Mouse (Mus musculus) hindbrain, embryonic 14.5 days (tissue): ENCODE data around the gene Slc27a1. TPM values are rescaled to one million over a fixed set of nuclear protein-coding genes. Genes with fewer than 3 reads are reported as not detected.

Source experiments
- ATAC-seq: fragments of 200-750 bp; cut with Nextera tagmentation; 2 replicates; pipeline ENCODE4 v1.8.0; 2017; ENCODE audit warnings: moderate number of reproducible peaks, mild to moderate bottlenecking, moderate TSS enrichment, moderate library complexity; ENCODE audit not compliant: low FRiP score
- DNase-seq: peaks from one replicate; pipeline ENCODE4 v3.0.0-alpha.2; 2015; ENCODE audit warnings: low spot score
- H3K27ac ChIP-seq: fragments of 300-500 bp; sonication (generic); 2 replicates; pipeline ENCODE4 v1.5.1; 2014; ENCODE audit warnings: mild to moderate bottlenecking, moderate library complexity
- H3K27me3 ChIP-seq: fragments of 300-500 bp; sonication (generic); 2 replicates; pipeline ENCODE4 v1.6.1; 2014; ENCODE audit warnings: mild to moderate bottlenecking, low read length, mixed read lengths; ENCODE audit not compliant: control insufficient read depth, insufficient read depth
- H3K36me3 ChIP-seq: fragments of 300-500 bp; sonication (generic); replicated peaks from 2 replicates; pipeline ENCODE4 v1.6.1; 2014; ENCODE audit not compliant: control insufficient read depth, insufficient read depth
- H3K4me1 ChIP-seq: fragments of 300-500 bp; sonication (generic); replicated peaks from 2 replicates; pipeline ENCODE4 v1.6.1; 2014; ENCODE audit warnings: antibody characterized with exemption, low read length, mixed read lengths; ENCODE audit not compliant: control insufficient read depth, insufficient read depth
- H3K4me2 ChIP-seq: fragments of 300-500 bp; sonication (generic); replicated peaks from 2 replicates; pipeline ENCODE4 v1.6.1; 2014; ENCODE audit warnings: mild to moderate bottlenecking, moderate library complexity
- H3K4me3 ChIP-seq: fragments of 300-500 bp; sonication (generic); replicated peaks from 2 replicates; pipeline ENCODE4 v1.5.1; 2014; ENCODE audit warnings: mild to moderate bottlenecking, low read length
- H3K9ac ChIP-seq: fragments of 300-500 bp; sonication (generic); 2 replicates; pipeline ENCODE4 v1.6.1; 2014
- H3K9me3 ChIP-seq: fragments of 300-500 bp; sonication (generic); 2 replicates; pipeline ENCODE4 v1.6.1; 2016; ENCODE audit warnings: low read length; ENCODE audit not compliant: control insufficient read depth
- WGBS: fragments of 180-500 bp; shearing (Covaris S2); extraction: QIAGEN DNeasy Blood & Tissue Kit; methylation state at CpG from one replicate; pipeline ENCODE4 v1.1.7; 2014; 5-methylcytosine and 5-hydroxymethylcytosine counted together
- polyA plus RNA-seq: library from polyadenylated mRNA; unstranded; fragments of >200 nt; fragmentation: Nextera tagmentation; extraction: Ambion mirVana; gene quantifications from 2 replicates; pipeline ENCODE4 v1.2.1, GENCODE M21; 2014

Gene Slc27a1
- polyA plus RNA-seq, 1 experiment from 2014 or later = 57.3 TPM

DNA sequence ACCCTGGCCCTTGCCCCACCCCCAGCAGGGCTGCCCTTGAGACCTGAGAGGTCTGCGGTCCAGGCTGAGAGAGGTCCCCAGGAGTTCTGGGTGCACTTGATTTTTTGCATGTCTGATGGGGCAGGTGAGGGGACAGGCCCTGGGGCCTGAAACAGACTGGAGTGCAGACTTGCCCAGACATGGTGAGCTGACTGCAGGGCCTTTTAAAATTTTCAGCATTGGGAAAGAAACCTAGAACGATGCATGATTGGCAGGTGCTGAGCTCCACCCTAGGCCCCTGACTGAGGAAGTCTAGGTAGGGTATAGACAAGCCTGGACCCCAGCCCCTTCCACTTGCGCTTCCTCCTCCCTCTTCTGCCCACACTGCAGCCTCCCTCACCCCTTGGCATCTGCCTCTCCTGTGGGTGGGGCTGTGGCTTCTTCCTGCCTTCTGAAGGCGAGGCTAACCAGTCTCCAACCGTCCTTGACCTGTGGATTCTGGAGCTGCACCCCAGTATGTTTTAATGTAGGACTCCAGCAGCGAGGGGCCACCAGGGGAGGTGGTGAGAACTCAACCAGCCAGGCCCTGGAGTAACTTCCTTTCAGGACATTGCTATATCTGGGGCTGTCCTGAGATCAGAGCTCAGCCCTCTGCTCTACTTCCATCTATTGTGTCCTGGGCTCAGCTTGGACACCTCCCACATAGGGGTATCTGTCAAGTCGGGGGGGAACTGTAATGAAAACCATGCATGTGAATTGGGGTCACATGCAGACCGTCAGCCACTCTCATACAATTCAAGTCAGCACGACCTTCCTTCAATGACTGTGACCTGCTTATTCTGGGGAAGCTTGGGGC lies 58.8 kb downstream of the Slc27a1 start:
- H3K4me2 ChIP-seq = no peak overlapping the region
- peaks cover 16% of the 10 kb centered on the region for H3K4me1 ChIP-seq
- no peak overlapping the region for H3K4me3 ChIP-seq
- no peak overlapping the region for H3K9ac ChIP-seq
- WGBS = 53% methylated on average over 9 of the region's 9 CpGs
- peaks cover 9% of the 10 kb centered on the region; the same call in 1 of the 2 replicates for H3K27me3 ChIP-seq
- H3K27ac ChIP-seq = no peak overlapping the region
- no peaks in the 10 kb centered on the region for H3K9me3 ChIP-seq
- no peak for DNase-seq
- peaks cover 29% of the 10 kb centered on the region for H3K36me3 ChIP-seq
- no peak for ATAC-seq

DNA sequence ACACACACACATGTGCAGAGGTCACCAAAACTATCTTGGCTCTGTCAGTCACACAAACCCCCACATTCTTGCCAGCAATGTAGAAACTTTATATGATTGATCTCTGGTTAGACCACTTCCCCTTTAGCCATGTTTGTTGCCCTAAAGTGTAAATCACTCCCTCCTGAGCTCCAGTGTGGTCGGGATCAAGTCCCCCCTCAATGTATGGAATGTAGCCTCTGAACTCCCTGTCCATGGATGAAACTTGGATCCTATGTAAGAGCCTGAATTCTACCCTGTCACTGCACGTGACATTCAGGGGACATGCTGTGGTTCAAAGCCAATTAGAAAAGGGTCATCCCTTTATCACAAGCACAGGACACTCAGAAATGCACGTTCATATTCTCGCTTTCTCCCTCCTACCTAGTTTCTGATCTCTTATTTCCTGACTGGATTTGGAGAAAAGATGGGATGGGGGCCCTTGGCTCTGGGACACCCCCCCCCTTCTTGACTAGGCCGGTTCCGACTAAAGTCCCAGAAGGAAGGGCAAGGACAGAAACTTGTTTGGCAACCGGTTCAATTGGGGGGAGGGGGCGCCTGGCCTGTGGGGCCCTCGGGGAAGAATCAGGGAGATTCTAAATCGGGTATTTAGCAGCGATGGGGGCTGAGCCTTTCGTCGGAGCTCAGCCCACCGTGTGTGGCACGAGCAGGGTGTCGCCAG lies 59.9 kb downstream of the Slc27a1 start:
- Histone ChIP-seq H3K4me2 (peak overlapping the region; percentile 88), H3K36me3 (peaks cover 25% of the 10 kb centered on the region), H3K9me3 (0 out of 2 replicates have a peak, but pooled peaks cover 3% of the 10 kb centered on the region), H3K27me3 (peaks cover 9% of the 10 kb centered on the region), H3K9ac (peak overlapping the region; percentile 68), H3K4me1 (peaks cover 16% of the 10 kb centered on the region), H3K4me3 (peak overlapping the region; percentile 43), H3K27ac (peak overlapping the region; percentile 68)
- 9% methylated on average over 16 of the region's 16 CpGs for WGBS
- no peak for DNase-seq
- no peak for ATAC-seq

DNA sequence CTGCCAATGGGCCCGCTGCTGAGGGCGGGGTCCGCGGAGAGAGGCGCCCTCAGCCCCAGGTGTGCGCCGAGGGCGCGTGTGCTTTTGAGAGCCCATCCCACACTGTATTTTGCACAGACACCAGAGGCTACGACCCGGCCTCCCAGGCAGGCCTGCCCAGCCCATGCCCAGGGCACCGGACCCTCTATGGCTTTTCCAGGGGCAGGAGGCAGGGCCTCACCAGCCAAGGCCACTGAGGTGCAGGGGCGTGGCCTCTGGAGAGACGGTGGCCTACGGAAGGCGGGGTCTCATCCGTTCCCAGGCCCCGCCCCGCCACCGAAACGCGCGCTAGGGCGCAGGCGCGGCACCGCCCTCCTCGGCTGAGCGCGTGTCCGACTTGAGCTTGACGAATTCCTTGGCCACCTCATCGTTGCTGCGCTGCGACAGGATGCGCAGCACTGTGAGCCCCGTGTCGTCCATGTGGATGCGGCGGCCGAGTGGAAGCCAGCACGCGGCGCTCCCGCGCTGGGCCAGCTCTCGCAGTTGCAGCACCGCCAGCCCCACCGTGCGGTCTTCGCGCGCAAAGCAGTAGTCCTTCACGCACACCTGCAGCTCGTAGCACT lies 60.5 kb downstream of the Slc27a1 start:
- peaks cover 16% of the 10 kb centered on the region for H3K4me1 ChIP-seq

DNA sequence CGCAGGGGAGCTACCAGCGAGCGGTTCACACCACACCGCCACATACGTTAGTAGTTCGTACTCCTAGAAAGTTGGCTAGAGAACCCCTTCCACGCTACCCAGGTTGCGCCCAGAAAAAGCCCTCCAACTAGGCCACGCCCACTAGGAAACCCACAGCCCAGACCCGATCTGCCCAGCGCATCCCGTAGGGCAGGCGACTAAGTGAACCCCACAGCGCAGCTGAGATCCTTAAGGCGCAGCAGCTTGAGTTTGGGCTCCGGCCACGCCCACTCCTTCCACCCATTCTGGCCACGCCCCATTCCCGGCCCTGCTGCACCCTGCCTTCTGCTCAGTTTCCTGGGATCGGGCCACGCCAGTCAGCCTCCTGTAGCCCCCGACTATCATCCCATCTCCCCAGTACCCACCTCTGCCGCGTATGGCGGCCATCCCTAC lies 61.1 kb downstream of the Slc27a1 start:
- Histone ChIP-seq H3K27me3 (peaks cover 16% of the 10 kb centered on the region), H3K9ac (peak overlapping the region; percentile 68), H3K36me3 (peaks cover 12% of the 10 kb centered on the region), H3K4me2 (peak overlapping the region; percentile 88), H3K27ac (peak overlapping the region; percentile 68), H3K9me3 (0 out of 2 replicates have a peak, but pooled peaks cover 3% of the 10 kb centered on the region), H3K4me1 (peaks cover 21% of the 10 kb centered on the region), H3K4me3 (peak overlapping the region; percentile 43)
- DNase-seq = no peak
- 3% methylated on average over 25 of the region's 25 CpGs for WGBS
- ATAC-seq = peak; percentile 35

More for the DNA sequence above, 60.5 kb downstream of the Slc27a1 start:
- ATAC-seq = peak; percentile 89
- WGBS = under 1% methylated on average over 55 of the region's 55 CpGs
- Histone ChIP-seq H3K9ac (peak overlapping the region; percentile 68), H3K4me3 (peak overlapping the region; percentile 43), H3K27ac (peak overlapping the region; percentile 68), H3K27me3 (peaks cover 16% of the 10 kb centered on the region), H3K9me3 (0 out of 2 replicates have a peak, but pooled peaks cover 3% of the 10 kb centered on the region), H3K36me3 (peaks cover 18% of the 10 kb centered on the region), H3K4me2 (peak overlapping the region; percentile 88)
- peak; percentile 90 for DNase-seq

DNA sequence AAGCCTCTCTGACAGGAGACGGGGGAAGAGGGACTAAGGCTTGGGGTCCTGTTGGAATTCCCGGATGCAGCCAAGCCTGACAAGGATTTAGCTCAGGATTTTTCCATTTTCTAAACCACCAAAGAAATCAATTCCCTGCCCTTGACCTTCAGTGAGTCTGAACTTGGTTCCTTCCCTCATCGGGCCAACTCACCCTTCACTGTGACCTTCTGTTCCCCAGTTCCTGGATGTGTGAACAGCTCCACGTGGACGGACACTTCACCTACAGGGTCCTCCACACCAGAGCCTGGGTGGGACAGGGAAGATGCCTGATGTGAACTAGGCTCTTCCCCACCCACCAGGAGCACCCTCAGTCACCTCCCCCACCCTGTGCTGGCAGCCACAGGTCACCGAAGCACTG lies 62.1 kb downstream of the Slc27a1 start:
- Histone ChIP-seq H3K9ac (no peak overlapping the region), H3K27me3 (peaks cover 16% of the 10 kb centered on the region), H3K27ac (no peak overlapping the region), H3K36me3 (peaks cover 10% of the 10 kb centered on the region), H3K9me3 (0 out of 2 replicates have a peak, but pooled peaks cover 3% of the 10 kb centered on the region), H3K4me1 (peaks cover 21% of the 10 kb centered on the region), H3K4me3 (no peak overlapping the region), H3K4me2 (no peak overlapping the region)
- DNase-seq (no peak), ATAC-seq (no peak)
- WGBS = 89% methylated on average over 6 of the region's 6 CpGs

DNA sequence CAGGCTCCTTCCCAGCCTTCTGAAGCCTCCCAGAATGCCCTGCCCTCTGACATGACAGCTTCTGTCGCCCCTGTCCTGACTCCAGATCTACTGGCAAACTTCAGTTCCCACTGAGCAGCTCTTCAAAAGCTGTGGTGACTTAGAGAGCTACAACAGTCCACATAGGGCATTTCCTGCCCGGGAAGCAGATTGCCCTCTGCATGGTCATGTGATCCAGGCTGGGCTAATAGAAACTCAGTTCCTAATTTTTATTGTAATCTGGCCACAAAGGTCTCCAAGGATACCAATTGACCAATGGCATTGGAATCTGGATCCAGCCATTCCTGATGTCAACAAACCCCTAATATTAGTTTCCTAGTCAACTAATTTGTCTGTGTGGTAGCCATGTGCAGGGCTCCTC lies 63.2 kb downstream of the Slc27a1 start:
- Histone ChIP-seq H3K4me1 (peaks cover 21% of the 10 kb centered on the region), H3K27me3 (peaks cover 16% of the 10 kb centered on the region), H3K27ac (no peak overlapping the region), H3K4me3 (no peak overlapping the region), H3K4me2 (no peak overlapping the region), H3K9ac (no peak overlapping the region), H3K36me3 (peaks cover 14% of the 10 kb centered on the region), H3K9me3 (0 out of 2 replicates have a peak, but pooled peaks cover 3% of the 10 kb centered on the region)
- ATAC-seq = no peak
- DNase-seq = no peak
- WGBS = 71% methylated on average over 2 of the region's 2 CpGs

DNA sequence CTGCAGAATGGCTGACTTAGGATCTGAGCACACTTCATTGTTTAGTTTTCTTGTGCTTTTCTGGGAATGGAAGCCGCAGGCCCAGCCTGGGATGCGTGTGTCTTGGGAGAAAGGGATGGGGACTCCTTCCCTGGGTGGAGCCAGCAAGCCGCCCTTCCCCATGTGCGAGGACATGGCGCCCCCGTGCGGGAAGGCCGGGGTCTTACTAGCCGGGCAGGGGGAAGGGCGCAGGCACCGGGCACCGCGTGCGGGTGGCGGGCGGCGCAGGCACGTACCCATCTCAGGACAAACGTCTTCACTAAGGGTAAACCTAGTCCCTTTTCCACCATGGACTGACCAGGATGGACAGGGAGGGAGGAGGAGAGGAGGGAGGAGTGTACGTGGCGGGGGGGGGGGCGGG lies 64.5 kb downstream of the Slc27a1 start:
- DNase-seq (no peak), ATAC-seq (no peak)
- 10% methylated on average over 17 of the region's 22 CpGs for WGBS
- Histone ChIP-seq H3K9me3 (0 out of 2 replicates have a peak, but pooled peaks cover 3% of the 10 kb centered on the region), H3K4me3 (no peak overlapping the region), H3K4me1 (peaks cover 21% of the 10 kb centered on the region), H3K36me3 (peaks cover 18% of the 10 kb centered on the region), H3K27ac (no peak overlapping the region), H3K9ac (no peak overlapping the region), H3K4me2 (no peak overlapping the region), H3K27me3 (peaks cover 16% of the 10 kb centered on the region)

DNA sequence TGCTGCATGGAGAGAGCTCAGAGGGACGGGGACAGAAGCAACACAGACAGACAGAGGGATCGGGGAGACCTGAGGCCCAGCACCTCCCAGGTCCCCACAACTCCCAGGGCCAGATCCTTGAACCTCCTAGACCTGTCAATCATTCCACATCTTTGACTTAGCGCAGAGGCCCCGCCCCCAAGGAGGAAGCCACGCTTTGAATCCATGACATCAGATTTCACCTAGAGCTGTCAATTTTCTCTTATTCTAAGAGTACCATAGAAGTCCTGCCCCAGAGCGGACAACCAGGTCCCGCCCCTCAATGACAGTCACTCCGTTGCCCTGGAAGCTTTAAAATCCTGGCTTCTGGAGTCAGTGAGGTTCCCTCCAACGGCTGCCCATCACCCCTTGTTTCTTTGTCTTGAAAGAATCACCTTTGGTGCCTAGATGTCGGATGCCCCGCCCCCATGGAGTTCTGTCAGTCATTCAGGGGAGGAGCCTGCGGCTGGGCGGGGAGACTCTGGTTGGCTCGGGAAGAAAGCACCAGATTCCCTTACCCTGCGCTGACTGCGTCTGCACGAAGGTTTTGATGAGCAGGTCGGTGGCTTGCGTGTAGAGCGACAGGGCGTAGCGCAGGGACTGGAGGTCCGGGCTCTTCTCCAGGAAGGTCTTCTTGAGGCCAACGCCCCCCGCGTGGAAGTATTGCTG lies 65.4 kb downstream of the Slc27a1 start:
- Histone ChIP-seq H3K36me3 (peaks cover 27% of the 10 kb centered on the region), H3K9ac (no peak overlapping the region), H3K27ac (0 out of 2 replicates have a peak overlapping the region, but pooled peaks have one; percentile 32), H3K4me2 (peak overlapping the region; percentile 21), H3K4me3 (no peak overlapping the region), H3K9me3 (0 out of 2 replicates have a peak, but pooled peaks cover 3% of the 10 kb centered on the region), H3K27me3 (peaks cover 16% of the 10 kb centered on the region), H3K4me1 (peaks cover 14% of the 10 kb centered on the region)
- 2% methylated on average over 26 of the region's 26 CpGs for WGBS
- ATAC-seq (peak; percentile 42), DNase-seq (peak; percentile 50)
